Mouse (Mus musculus): ENCODE results near the gene Cacna1c.

- TF ChIP-seq GATA1 (IDR thresholded peaks at IDR 0.05; ENCODE audit: borderline replicate concordance, low read length) (no peak), FLI1 (IDR thresholded peaks at IDR 0.05; ENCODE audit: low read length) (no peak)
Measured at GRCm38 (mm10) chr6:118632491-118632890, 563.7 kb downstream of the Cacna1c start.

Measured in megakaryocyte, embryonic 14.5 days (primary cell).